Mouse (Mus musculus) retina, adult 2 months (tissue): Measurements from ENCODE around the gene Nrxn3.

Experiments
- DNase-seq: peaks from one replicate; pipeline ENCODE4 v3.0.0-alpha.2; 2012; ENCODE audit warnings: low read depth, low spot score

Gene Nrxn3

GRCm38 (mm10) chr12:88722691-88723070 lies at the start of gene Nrxn3:
Nrxn3 (plus strand) TSS chr12:88722876.
- DNase-seq = peak; percentile 50

GRCm38 (mm10) chr12:88704159-88704846 lies 18.4 kb upstream of the Nrxn3 start:
- DNase-seq = no peak

GRCm38 (mm10) chr12:88705959-88706358 lies 16.7 kb upstream of the Nrxn3 start:
- DNase-seq = no peak

- DNase-seq = no peak
These were observed 14.9 kb upstream of the Nrxn3 start for GRCm38 (mm10) chr12:88707786-88708185.

GRCm38 (mm10) chr12:88709223-88709622 lies 13.5 kb upstream of the Nrxn3 start:
- DNase-seq = no peak

- no peak for DNase-seq
These were observed 9.2 kb upstream of the Nrxn3 start for GRCm38 (mm10) chr12:88713456-88713855.

GRCm38 (mm10) chr12:88722031-88722690 lies 515 bp upstream of the Nrxn3 start:
- DNase-seq = no peak

- no peak for DNase-seq
These were observed 3.6 kb downstream of the Nrxn3 start for GRCm38 (mm10) chr12:88726316-88726715.

GRCm38 (mm10) chr12:88726755-88727154 lies 4.1 kb downstream of the Nrxn3 start:
- DNase-seq = no peak

- DNase-seq = no peak
These were observed 8.0 kb downstream of the Nrxn3 start for GRCm38 (mm10) chr12:88730720-88731119.

- DNase-seq = no peak
These were observed 12.4 kb downstream of the Nrxn3 start for GRCm38 (mm10) chr12:88735045-88735444.

- no peak for DNase-seq
These were observed 14.4 kb downstream of the Nrxn3 start for GRCm38 (mm10) chr12:88737081-88737480.

GRCm38 (mm10) chr12:88738616-88739015 lies 15.9 kb downstream of the Nrxn3 start:
- DNase-seq = no peak

GRCm38 (mm10) chr12:88746788-88747187 lies 24.1 kb downstream of the Nrxn3 start:
- DNase-seq = no peak

- DNase-seq = no peak
These were observed 42.1 kb downstream of the Nrxn3 start for GRCm38 (mm10) chr12:88764791-88765190.

- DNase-seq = no peak
These were observed 52.0 kb downstream of the Nrxn3 start for GRCm38 (mm10) chr12:88774666-88775065.

GRCm38 (mm10) chr12:88778036-88778435 lies 55.4 kb downstream of the Nrxn3 start:
- no peak for DNase-seq

- no peak for DNase-seq
These were observed 61.8 kb downstream of the Nrxn3 start for GRCm38 (mm10) chr12:88784199-88785147.

GRCm38 (mm10) chr12:88793314-88793713 lies 70.6 kb downstream of the Nrxn3 start:
- DNase-seq = no peak

- DNase-seq = no peak
These were observed 78.4 kb downstream of the Nrxn3 start for GRCm38 (mm10) chr12:88800990-88801655.

GRCm38 (mm10) chr12:88801656-88802007 lies 79.0 kb downstream of the Nrxn3 start:
- DNase-seq = no peak

GRCm38 (mm10) chr12:88808947-88809346 lies 86.3 kb downstream of the Nrxn3 start:
- no peak for DNase-seq
